Mouse (Mus musculus): ENCODE results near the gene Ptk6.

Gene Ptk6

GRCm38 (mm10) chr2:181159771-181160170 is 42.8 kb downstream of the Ptk6 start:
- DNase-seq (ENCODE audit: low spot score), result peak; percentile 56

- no peak for DNase-seq (ENCODE audit: low spot score)
These were observed 43.5 kb downstream of the Ptk6 start for GRCm38 (mm10) chr2:181159091-181159514.

- no peak for DNase-seq (ENCODE audit: low spot score)
These were observed 44.1 kb downstream of the Ptk6 start for GRCm38 (mm10) chr2:181158471-181158870.

- no peak for DNase-seq (ENCODE audit: low spot score)
These were observed 44.8 kb downstream of the Ptk6 start for GRCm38 (mm10) chr2:181157716-181158302.

- no peak for DNase-seq (ENCODE audit: low spot score)
These were observed 45.4 kb downstream of the Ptk6 start for GRCm38 (mm10) chr2:181157180-181157579.

- peak; percentile 26 for DNase-seq (ENCODE audit: low spot score)
These were observed 46.1 kb downstream of the Ptk6 start, which contains the start of gene Eef1a2 for GRCm38 (mm10) chr2:181156248-181157121. Gene Eef1a2 (minus strand): TSS chr2:181157014.

GRCm38 (mm10) chr2:181155801-181156200 is 46.8 kb downstream of the Ptk6 start:
- DNase-seq (ENCODE audit: low spot score), result no peak

GRCm38 (mm10) chr2:181154831-181155415 is 47.7 kb downstream of the Ptk6 start:
- DNase-seq (ENCODE audit: low spot score), result no peak

- no peak for DNase-seq (ENCODE audit: low spot score)
These were observed 48.2 kb downstream of the Ptk6 start for GRCm38 (mm10) chr2:181154361-181154760.

GRCm38 (mm10) chr2:181153837-181154236 is 48.8 kb downstream of the Ptk6 start:
- peak; percentile 42 for DNase-seq (ENCODE audit: low spot score)

GRCm38 (mm10) chr2:181153131-181153530 is 49.5 kb downstream of the Ptk6 start:
- no peak for DNase-seq (ENCODE audit: low spot score)

GRCm38 (mm10) chr2:181152701-181153100 is 49.9 kb downstream of the Ptk6 start:
- no peak for DNase-seq (ENCODE audit: low spot score)

- DNase-seq (ENCODE audit: low spot score), result no peak
These were observed 52.3 kb downstream of the Ptk6 start for GRCm38 (mm10) chr2:181150281-181150680.

GRCm38 (mm10) chr2:181148318-181148955 is 54.2 kb downstream of the Ptk6 start:
- no peak for DNase-seq (ENCODE audit: low spot score)

- peak; percentile 54 for DNase-seq (ENCODE audit: low spot score)
These were observed 54.9 kb downstream of the Ptk6 start for GRCm38 (mm10) chr2:181147546-181148317.

- DNase-seq (ENCODE audit: low spot score), result no peak
These were observed 55.5 kb downstream of the Ptk6 start for GRCm38 (mm10) chr2:181146976-181147545.

- DNase-seq (ENCODE audit: low spot score), result no peak
These were observed 57.9 kb downstream of the Ptk6 start for GRCm38 (mm10) chr2:181144675-181145074.
